Mouse (Mus musculus) stomach, postnatal 0 days (tissue): Measurements from ENCODE around the gene H2-Ab1. TPM values are rescaled to one million over a fixed set of nuclear protein-coding genes. Genes with fewer than 3 reads are reported as not detected.

Experiments used
- ATAC-seq: fragments of 200-750 bp; cut with Nextera tagmentation; 2 replicates; pipeline ENCODE4 v1.8.0; 2017; ENCODE audit not compliant: low FRiP score, low TSS enrichment
- DNase-seq: peaks from one replicate; pipeline ENCODE4 v3.0.0-alpha.2; 2016; ENCODE audit warnings: low spot score
- H3K27ac ChIP-seq: fragments of 300-500 bp; sonication (generic); replicated peaks from 2 replicates; pipeline ENCODE4 v1.5.1; 2014; ENCODE audit warnings: mild to moderate bottlenecking, control low read depth
- H3K27me3 ChIP-seq: fragments of 300-500 bp; sonication (generic); 2 replicates; pipeline ENCODE4 v1.6.1; 2014; ENCODE audit warnings: low read length; ENCODE audit not compliant: control insufficient read depth, insufficient read depth
- H3K36me3 ChIP-seq: fragments of 300-500 bp; sonication (generic); 2 replicates; pipeline ENCODE4 v1.6.1; 2014; ENCODE audit warnings: low read length, mixed read lengths; ENCODE audit not compliant: control insufficient read depth, insufficient read depth
- H3K4me1 ChIP-seq: fragments of 300-500 bp; sonication (generic); replicated peaks from 2 replicates; pipeline ENCODE4 v1.6.1; 2014; ENCODE audit warnings: antibody characterized with exemption; ENCODE audit not compliant: control insufficient read depth, insufficient read depth
- H3K4me2 ChIP-seq: fragments of 300-500 bp; sonication (generic); replicated peaks from 2 replicates; pipeline ENCODE4 v1.6.1; 2014; ENCODE audit warnings: low read depth, mild to moderate bottlenecking, control low read depth, moderate library complexity
- H3K4me3 ChIP-seq: fragments of 300-500 bp; sonication (generic); 2 replicates; pipeline ENCODE4 v1.5.1; 2014; ENCODE audit warnings: low read depth, low read length, control low read depth
- H3K9ac ChIP-seq: fragments of 300-500 bp; sonication (generic); 2 replicates; pipeline ENCODE4 v1.6.1; 2014; ENCODE audit warnings: mild to moderate bottlenecking, low read length, control low read depth, mixed read lengths
- H3K9me3 ChIP-seq: fragments of 300-500 bp; sonication (generic); 2 replicates; pipeline ENCODE4 v1.6.1; 2016; ENCODE audit warnings: low read length; ENCODE audit not compliant: control insufficient read depth
- CTCF ChIP-seq: IDR thresholded peaks from 2 replicates; pipeline ENCODE4 v1.5.1; 2016; ENCODE audit warnings: antibody characterized with exemption, low read depth, mild to moderate bottlenecking, moderate library complexity
- EP300 ChIP-seq: optimal IDR thresholded peaks from 2 replicates; pipeline ENCODE3; 2016; ENCODE audit warnings: antibody characterized with exemption
- WGBS: fragments of 180-500 bp; shearing (Covaris S2); extraction: QIAGEN DNeasy Blood & Tissue Kit; methylation state at CpG from one replicate; pipeline ENCODE4 v1.1.7; 2014; 5-methylcytosine and 5-hydroxymethylcytosine counted together
- polyA plus RNA-seq: library from polyadenylated mRNA; unstranded; fragments of >200 nt; fragmentation: Nextera tagmentation; extraction: Ambion mirVana; gene quantifications from 2 replicates; pipeline ENCODE4 v1.2.1, GENCODE M21; 2015

H2-Ab1 gene
- polyA plus RNA-seq, 1 experiment from 2014 or later = 20.1 TPM

GRCm38 (mm10) chr17:34301670-34302190 lies 44.2 kb downstream of the H2-Ab1 start:
- DNase-seq (no peak), ATAC-seq (no peak)
- Histone ChIP-seq H3K9me3 (no peaks in the 10 kb centered on the region), H3K27ac (no peak overlapping the region), H3K9ac (no peak overlapping the region), H3K4me3 (no peak overlapping the region), H3K27me3 (no peaks in the 10 kb centered on the region), H3K36me3 (no peaks in the 10 kb centered on the region), H3K4me1 (no peaks in the 10 kb centered on the region), H3K4me2 (no peak overlapping the region)
- TF ChIP-seq CTCF (no peak), EP300 (no peak)
- WGBS = 87% methylated on average over 4 of the region's 4 CpGs

GRCm38 (mm10) chr17:34303789-34304188 lies 46.3 kb downstream of the H2-Ab1 start:
- H3K9ac ChIP-seq = no peak overlapping the region
- no peak overlapping the region for H3K27ac ChIP-seq
- H3K4me2 ChIP-seq = no peak overlapping the region
- ATAC-seq (peak; percentile 9; the same call in 1 of the 2 replicates), DNase-seq (no peak)
- no peaks in the 10 kb centered on the region for H3K36me3 ChIP-seq
- H3K4me1 ChIP-seq = no peaks in the 10 kb centered on the region
- H3K9me3 ChIP-seq = no peaks in the 10 kb centered on the region
- no peak overlapping the region for H3K4me3 ChIP-seq
- 77% methylated on average over 2 of the region's 2 CpGs for WGBS
- H3K27me3 ChIP-seq = no peaks in the 10 kb centered on the region
- TF ChIP-seq CTCF = no peak
- no peak for TF ChIP-seq EP300

- no peak overlapping the region for H3K27ac ChIP-seq
- H3K27me3 ChIP-seq = no peaks in the 10 kb centered on the region
- no peak overlapping the region for H3K9ac ChIP-seq
- no peaks in the 10 kb centered on the region for H3K4me1 ChIP-seq
- ATAC-seq (peak; percentile 65), DNase-seq (peak; percentile 50)
- H3K4me2 ChIP-seq = no peak overlapping the region
- no peak for TF ChIP-seq EP300
- TF ChIP-seq CTCF = no peak
- no peaks in the 10 kb centered on the region for H3K9me3 ChIP-seq
- no peaks in the 10 kb centered on the region for H3K36me3 ChIP-seq
- 14% methylated on average over 4 of the region's 4 CpGs for WGBS
- no peak overlapping the region for H3K4me3 ChIP-seq
Observed at GRCm38 (mm10) chr17:34304751-34305150, 47.3 kb downstream of the H2-Ab1 start.

- peak; percentile 78 for ATAC-seq
- no peaks in the 10 kb centered on the region for H3K9me3 ChIP-seq
- no peak within 1 kb of the TSS for H3K9ac ChIP-seq
- H3K27me3 ChIP-seq = no peaks in the 10 kb centered on the region
- no peak within 1 kb of the TSS for H3K27ac ChIP-seq
- H3K36me3 ChIP-seq = no peaks in the 10 kb centered on the region
- no peak for TF ChIP-seq CTCF
- H3K4me2 ChIP-seq = no peak within 1 kb of the TSS
- H3K4me1 ChIP-seq = no peaks in the 10 kb centered on the region
- no peak within 1 kb of the TSS for H3K4me3 ChIP-seq
- peak; percentile 87 for DNase-seq
Observed at GRCm38 (mm10) chr17:34305380-34306030, 48.0 kb downstream of the H2-Ab1 start, which contains the start of gene H2-Eb1. TSS of gene H2-Eb1 (plus strand) at chr17:34305867.

GRCm38 (mm10) chr17:34306407-34306806 lies 48.9 kb downstream of the H2-Ab1 start:
- Histone ChIP-seq H3K9me3 (no peaks in the 10 kb centered on the region), H3K4me2 (no peak overlapping the region), H3K36me3 (no peaks in the 10 kb centered on the region), H3K27ac (no peak overlapping the region), H3K4me3 (no peak overlapping the region), H3K4me1 (no peaks in the 10 kb centered on the region), H3K27me3 (no peaks in the 10 kb centered on the region), H3K9ac (no peak overlapping the region)
- 81% methylated on average over 2 of the region's 2 CpGs for WGBS
- TF ChIP-seq EP300 = no peak
- TF ChIP-seq CTCF = no peak
- ATAC-seq (no peak), DNase-seq (no peak)

GRCm38 (mm10) chr17:34307216-34307615 lies 49.7 kb downstream of the H2-Ab1 start:
- H3K4me3 ChIP-seq = no peak overlapping the region
- TF ChIP-seq EP300 (no peak), CTCF (no peak)
- H3K27me3 ChIP-seq = no peaks in the 10 kb centered on the region
- DNase-seq = no peak
- no peaks in the 10 kb centered on the region for H3K9me3 ChIP-seq
- H3K36me3 ChIP-seq = no peaks in the 10 kb centered on the region
- ATAC-seq = no peak
- no peak overlapping the region for H3K9ac ChIP-seq
- H3K4me1 ChIP-seq = no peaks in the 10 kb centered on the region
- H3K4me2 ChIP-seq = no peak overlapping the region
- no peak overlapping the region for H3K27ac ChIP-seq
